Mouse (Mus musculus): ENCODE data around the gene Jund. TPM values are rescaled to one million over a fixed set of nuclear protein-coding genes. Genes with fewer than 3 reads are reported as not detected.

Jund gene
- total RNA-seq, 2 experiments from 2014 or later, result 165 to 193 TPM

DNA sequence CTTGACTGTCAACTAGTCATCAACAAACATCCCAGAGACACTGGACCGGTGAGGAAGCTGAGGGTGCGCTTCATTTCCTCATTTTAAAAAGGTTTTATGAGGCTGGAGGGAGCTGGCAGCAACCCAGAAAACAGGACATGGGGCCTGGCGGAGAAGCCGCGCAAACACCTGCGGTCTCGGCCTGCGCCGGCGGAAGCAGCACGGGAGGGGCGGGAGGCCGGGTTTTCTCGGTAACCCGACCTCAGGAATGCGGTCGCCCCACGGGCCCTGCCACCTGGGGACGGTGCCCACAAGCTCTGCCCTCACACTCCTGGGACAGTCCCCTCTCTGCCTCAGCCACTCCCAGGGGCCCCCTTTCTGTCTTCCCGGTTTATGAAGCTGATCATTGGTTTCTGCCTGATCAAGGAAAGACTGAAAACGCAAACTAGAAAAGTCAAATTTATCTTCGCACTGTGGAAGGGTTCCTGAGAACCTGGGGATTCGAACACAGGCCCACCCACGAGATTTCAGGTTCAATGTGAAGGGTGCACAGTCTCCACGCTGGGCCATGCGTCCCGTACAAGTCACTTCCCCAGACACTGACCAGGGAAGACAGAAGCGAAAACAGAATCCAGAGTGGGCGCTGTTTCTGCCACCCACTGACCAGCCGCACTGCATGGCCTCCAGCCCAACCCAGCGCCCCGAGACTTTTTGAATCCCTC is 3.3 kb upstream of the Jund start:
- intact Hi-C loops (cut with DNase I), result no loop called here

GRCm38 (mm10) chr8:70696019-70696885 is 2.5 kb upstream of the Jund start:
- DNase-seq (ENCODE audit: low spot score in 2 of 2), result no peak
- intact Hi-C loops (cut with DNase I), result no loop called here

More for the DNA sequence above, 3.3 kb upstream of the Jund start:
- DNase-seq (ENCODE audit: low spot score in 2 of 2), result no peak

- no peak for DNase-seq (ENCODE audit: low spot score in 2 of 2)
- intact Hi-C loops (cut with DNase I), result no loop called here
These were observed 1.8 kb upstream of the Jund start for GRCm38 (mm10) chr8:70696946-70697345.

- intact Hi-C loops (cut with DNase I), result no loop called here
- no peak for DNase-seq (ENCODE audit: low spot score in 2 of 2)
These were observed 1.1 kb upstream of the Jund start for GRCm38 (mm10) chr8:70697366-70698250.

DNA sequence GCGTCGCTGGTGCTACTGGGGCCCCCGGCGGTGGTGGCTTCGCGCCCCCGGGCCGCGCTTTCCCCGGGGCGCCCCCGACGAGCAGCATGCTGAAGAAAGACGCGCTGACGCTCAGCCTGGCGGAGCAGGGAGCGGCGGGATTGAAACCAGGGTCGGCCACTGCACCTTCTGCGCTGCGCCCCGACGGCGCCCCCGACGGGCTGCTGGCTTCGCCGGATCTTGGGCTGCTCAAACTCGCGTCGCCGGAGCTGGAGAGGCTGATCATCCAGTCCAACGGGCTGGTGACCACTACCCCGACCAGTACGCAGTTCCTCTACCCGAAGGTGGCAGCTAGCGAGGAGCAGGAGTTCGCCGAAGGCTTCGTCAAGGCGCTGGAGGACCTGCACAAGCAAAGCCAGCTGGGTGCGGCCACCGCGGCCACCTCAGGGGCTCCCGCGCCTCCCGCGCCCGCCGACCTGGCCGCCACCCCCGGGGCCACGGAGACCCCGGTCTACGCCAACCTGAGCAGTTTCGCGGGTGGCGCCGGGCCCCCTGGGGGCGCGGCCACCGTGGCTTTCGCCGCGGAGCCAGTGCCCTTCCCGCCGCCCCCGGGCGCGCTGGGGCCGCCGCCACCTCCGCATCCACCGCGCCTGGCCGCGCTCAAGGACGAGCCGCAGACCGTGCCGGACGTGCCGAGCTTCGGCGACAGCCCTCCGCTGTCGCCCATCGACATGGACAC is 526 bp downstream of the Jund start:
- DNase-seq (ENCODE audit: low spot score in 2 of 2), result peak in 1 of 2 experiments; percentile 43
- intact Hi-C loops (cut with DNase I), result no loop called here

DNA sequence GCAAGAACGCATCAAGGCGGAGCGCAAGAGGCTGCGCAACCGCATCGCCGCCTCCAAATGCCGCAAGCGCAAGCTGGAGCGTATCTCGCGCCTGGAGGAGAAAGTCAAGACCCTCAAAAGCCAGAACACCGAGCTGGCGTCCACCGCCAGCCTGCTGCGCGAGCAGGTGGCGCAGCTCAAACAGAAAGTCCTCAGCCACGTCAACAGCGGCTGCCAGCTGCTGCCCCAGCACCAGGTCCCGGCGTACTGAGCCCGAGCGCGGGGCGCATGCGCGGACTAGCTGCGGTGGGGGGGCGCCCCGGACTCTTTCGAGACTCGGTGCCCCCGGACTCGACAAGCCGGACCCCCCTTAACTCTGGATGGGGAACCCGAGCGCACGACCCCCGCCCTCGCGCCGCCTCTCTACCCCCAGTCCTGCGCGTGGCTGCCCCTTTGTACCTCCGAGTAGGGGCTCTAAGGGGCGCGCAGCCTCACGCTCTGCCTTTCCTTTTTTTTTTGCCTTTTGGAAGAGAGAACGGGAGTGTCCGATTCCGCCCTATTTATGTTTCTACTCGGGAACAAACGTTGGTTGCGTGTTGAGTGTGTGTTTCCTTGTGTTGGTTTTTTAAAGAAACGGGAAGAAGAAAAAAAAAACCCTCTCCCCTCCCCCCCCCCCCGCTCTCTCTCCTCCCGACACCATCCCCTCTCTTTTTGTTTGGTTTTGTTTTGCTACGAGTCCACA is 1.2 kb downstream of the Jund start:
- peak; percentile 81 to 83 for DNase-seq (ENCODE audit: low spot score in 2 of 2)
- intact Hi-C loops (cut with DNase I), result loop anchor here (1.0 to 10.0 kb wide), 2 partner anchors 27 to 55 kb away; partner anchors contain the start of genes Lsm4 and Rab3a

DNA sequence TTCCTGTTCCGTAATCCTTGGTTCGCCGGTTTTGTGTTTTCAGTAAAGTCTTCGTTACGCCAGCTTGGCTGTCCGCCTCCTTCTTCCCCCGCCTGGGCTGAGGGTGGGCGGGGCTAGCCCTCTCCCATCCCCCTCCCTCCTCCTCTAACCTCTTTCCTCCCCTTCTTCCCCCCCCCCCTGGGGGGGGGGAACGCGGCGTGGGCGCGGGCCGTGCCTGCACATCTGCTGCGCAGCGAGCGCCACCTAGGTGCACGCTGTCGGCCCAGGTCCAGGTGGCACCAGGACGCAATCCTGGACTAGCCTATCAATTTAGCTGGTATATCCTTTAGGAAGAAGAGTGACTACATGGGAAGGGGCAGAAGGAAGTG is 1.8 kb downstream of the Jund start:
- intact Hi-C loops (cut with DNase I), result loop anchor here (1.0 to 10.0 kb wide), 2 partner anchors 27 to 54 kb away; partner anchors contain the start of genes Lsm4 and Rab3a
- peak; percentile 88 to 91 for DNase-seq (ENCODE audit: low spot score in 2 of 2)

DNA sequence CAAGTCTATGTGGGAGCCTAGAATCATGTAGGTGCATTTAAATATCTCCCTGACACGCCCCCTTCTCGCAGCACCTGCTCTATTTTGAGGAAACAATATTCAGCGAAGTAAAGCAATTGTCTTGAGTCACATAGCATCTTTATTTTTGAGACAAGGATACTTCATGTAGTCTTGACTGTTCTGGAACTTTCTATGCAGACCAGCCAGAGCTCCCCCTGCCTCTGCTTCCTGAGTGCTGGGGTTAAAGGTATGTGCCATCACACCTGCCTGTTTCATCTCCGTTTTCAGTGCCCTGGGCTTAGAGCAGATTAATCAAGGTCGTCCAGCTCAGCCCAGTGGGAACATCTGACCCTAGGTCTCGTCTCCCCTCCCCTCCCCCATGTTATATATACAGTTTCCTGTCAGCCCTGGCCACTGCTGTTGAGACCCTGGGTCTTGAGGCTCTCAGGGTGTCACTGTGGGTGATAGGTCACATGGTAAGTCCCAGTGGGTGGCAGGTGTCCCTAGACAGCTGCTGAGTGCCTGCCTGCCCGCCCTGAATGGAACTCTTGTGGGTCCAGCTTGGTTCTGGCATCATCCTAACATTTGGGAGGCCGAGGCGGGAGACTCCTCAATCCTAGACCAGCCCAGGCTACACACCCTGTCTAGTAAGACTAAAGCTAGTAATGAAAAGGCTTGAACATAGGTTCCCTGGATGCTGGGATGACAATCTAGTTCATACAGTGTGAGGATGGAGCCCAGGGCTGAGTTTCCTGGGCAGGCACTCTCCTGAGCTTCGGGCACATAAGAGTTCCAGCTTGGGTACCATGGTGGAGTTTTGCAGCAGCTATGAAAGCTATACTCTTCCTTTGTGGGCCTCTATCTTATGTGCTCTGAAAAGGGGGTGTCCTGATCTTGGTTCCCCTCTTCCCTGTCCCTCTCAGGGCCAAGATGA is 2.6 kb downstream of the Jund start:
- no peak for DNase-seq (ENCODE audit: low spot score in 2 of 2)
- intact Hi-C loops (cut with DNase I), result loop anchor here (10.0 kb wide), 1 partner anchor 53 kb away; the partner anchor contains the start of gene Rab3a

DNA sequence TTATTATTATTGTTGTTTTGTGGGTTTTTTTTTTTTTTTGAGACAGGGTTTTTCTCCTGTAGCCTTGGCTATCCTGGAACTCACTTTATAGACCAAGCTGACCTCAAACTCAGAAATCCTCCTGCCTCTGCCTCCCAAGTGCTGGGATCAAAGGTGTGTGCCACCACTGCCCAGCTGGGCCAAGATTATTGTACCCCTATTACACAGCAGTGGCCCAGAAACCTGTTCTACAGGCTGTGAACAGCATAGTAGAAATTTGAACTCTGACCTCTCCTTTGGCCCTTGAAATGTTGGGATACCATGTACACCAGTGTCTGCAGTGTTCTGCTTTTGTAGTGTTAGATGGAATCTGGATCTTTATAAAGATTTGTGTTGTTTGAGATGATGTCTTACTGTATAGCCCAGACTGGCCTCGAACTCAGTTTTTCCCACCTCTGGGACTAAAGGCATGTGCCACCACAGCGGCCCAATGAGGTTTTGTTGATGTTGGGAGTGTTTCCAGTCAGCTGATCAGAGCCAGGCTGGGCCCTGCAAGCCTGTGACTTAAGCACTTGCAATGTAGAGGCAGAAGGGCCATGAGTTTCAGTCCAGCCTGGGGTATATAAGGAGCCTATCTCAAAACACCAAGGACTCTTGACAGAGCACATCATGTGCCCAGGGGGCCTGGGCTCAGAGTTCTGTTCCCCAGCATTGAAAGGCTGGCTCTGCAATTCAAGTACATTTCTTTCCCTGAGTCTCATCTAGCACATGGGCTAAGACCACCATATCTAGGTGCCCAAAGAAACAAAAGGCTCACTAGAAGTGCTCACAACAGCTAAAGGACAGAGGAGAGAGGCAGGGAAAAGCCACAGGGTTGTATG is 3.5 kb downstream of the Jund start:
- intact Hi-C loops (cut with DNase I), result loop anchor here (10.0 kb wide), 1 partner anchor 53 kb away; the partner anchor contains the start of gene Rab3a
- DNase-seq (ENCODE audit: low spot score in 2 of 2), result no peak

DNA sequence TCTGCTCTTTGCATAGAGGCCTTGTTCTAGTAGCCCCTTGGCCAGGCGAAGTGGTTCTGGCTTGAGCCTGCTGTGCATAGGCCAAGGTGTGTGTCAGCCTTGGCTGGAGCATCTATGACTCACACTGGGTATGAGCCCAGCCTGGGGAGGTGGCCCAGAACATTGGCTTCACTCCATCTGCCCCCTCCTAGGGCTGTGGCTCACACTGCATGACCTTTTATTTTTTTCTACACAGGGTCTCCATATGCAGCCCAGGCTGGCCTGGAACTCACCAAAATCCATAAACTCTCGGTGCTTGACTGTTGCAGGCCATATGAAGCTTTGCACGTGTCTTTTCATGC is 4.1 kb downstream of the Jund start:
- intact Hi-C loops (cut with DNase I), result loop anchor here (10.0 kb wide), 1 partner anchor 52 kb away; the partner anchor contains the start of gene Rab3a
- no peak for DNase-seq (ENCODE audit: low spot score in 2 of 2)

DNA sequence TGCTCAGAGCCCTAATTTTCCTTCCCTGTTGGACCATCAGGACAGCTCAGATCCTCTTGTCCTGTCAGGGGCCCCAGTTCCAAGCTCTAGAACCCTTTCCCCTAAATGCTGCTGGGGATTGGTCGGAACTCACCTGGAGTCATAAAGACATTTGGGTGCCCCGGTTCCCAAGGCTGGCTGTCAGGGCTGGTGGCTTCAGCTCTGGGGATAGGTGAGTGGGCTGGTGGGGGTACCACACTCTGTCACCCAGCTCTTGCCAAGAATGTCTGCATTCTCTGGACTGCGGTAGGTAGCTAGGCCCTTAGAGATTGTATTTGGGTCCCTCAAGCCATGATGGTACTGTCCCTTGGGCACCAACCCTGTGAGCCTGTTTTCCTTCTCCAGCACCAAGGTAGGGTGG is 4.5 kb downstream of the Jund start, which contains the start of gene Iqcn:
Gene Iqcn, plus strand, starts transcription at position 171 of the 400 bp plus-strand sequence.
- intact Hi-C loops (cut with DNase I), result loop anchor here (10.0 kb wide), 1 partner anchor 52 kb away; the partner anchor contains the start of gene Rab3a
- no peak for DNase-seq (ENCODE audit: low spot score in 2 of 2)

DNA sequence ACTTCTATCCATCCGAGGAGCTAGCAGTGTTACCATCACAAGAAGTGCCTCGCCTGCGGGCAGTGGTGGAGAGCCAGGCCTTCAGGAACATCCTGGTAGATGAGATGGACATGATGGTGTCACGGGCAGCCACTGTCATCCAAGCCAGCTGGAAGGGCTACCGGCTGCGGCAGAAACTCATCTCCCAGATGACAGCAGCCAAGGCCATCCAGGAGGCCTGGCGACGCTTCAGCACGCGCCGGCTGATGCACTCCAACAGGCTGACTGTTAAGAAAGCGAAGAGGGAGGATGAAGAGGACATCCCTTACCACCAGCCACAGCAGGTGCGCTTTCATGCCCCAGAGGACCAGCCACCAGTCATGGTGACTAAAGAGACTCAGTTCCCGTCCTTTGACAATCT is 9.5 kb downstream of the Jund start:
- no peak for DNase-seq (ENCODE audit: low spot score in 2 of 2)
- intact Hi-C loops (cut with DNase I), result loop anchor here (10.0 kb wide), 1 partner anchor 47 kb away; the partner anchor contains the start of gene Rab3a

- intact Hi-C loops (cut with DNase I), result loop anchor here (10.0 kb wide), 1 partner anchor 45 kb away; the partner anchor contains the start of gene Rab3a
- no peak for DNase-seq (ENCODE audit: low spot score in 2 of 2)
These were observed 11.0 kb downstream of the Jund start for GRCm38 (mm10) chr8:70709794-70710193.

- DNase-seq (ENCODE audit: low spot score in 2 of 2), result no peak
- intact Hi-C loops (cut with DNase I), result no loop called here
These were observed 11.5 kb downstream of the Jund start for GRCm38 (mm10) chr8:70710296-70710695.

GRCm38 (mm10) chr8:70711041-70711440 is 12.3 kb downstream of the Jund start:
- intact Hi-C loops (cut with DNase I), result no loop called here
- DNase-seq (ENCODE audit: low spot score in 2 of 2), result no peak

DNA sequence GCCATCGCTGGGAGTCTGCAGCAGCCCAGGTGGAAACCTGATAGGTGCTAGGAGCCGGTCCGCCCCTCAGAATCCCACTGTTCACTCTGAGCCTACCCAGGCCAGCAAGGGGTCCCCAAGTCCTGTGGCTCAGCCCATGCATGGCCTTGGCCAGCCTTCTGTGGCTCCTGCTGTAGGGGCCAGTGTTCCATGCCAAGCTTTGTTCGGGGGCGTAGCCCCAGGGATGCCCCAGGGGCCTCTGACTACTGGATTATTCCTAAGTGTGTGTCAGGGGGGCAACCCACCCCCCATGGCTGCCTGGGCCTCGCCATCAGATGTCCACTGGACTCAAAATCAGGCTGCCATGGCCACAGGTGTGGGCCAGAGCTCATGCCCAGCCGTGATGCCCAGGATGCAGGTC is 15.2 kb downstream of the Jund start:
- intact Hi-C loops (cut with DNase I), result no loop called here
- no peak for DNase-seq (ENCODE audit: low spot score in 2 of 2)
